ENCODE assay signal across 24 mouse cellular contexts in genomic region chr4:153128162-153128561, GRCm38 (mm10).
DNase-seq lines count a peak whose midpoint lies in the region; ATAC-seq and TF ChIP-seq lines count a peak whose summit lies in the region.
"Had no signal": no experiment of that assay in that cellular context is flagged by ENCODE, and none has a peak within 500 bp of the region (broad histone marks: within the 10 kb centered on the region; RNA-seq: fewer than 3 reads in every experiment).

No protein-coding gene starts in this region.

- no peak for DNase-seq in kidney, postnatal 36 days
- peak; percentile 73 for DNase-seq in kidney, postnatal 0 days (ENCODE audit: low spot score)
- no peak for DNase-seq in kidney, adult 11 months
- DNase-seq in neural tube, embryonic 10.5 days (ENCODE audit: extremely low spot score, low spot score): no peak
- no peak for DNase-seq in testis, postnatal 14 days (ENCODE audit: low spot score)
- DNase-seq: adrenal gland, adult 8-10 months; adrenal gland, postnatal 14 days; adrenal gland, postnatal 36 days; B cell, adult 2 months; cerebellum, adult 11-12 months; cerebellum, adult 2 months; cerebellum, adult 9-10 months; cerebellum, postnatal 25 days had no signal

- H3K9me3 ChIP-seq in kidney, embryonic 14.5 days (ENCODE audit: control insufficient read depth, low read length): peaks cover 9% of the 10 kb centered on the region; the same call in 1 of the 2 replicates
- no peaks in the 10 kb centered on the region for H3K9me3 ChIP-seq in kidney, postnatal 0 days (replicated peaks; ENCODE audit: low read length)
- no peaks in the 10 kb centered on the region for H3K9me3 ChIP-seq in neural tube, embryonic 13.5 days
- H3K9me3 ChIP-seq: embryonic facial prominence, embryonic 12.5 days; forebrain, embryonic 13.5 days had no signal

- H3K27me3 ChIP-seq in kidney, embryonic 14.5 days (ENCODE audit: control insufficient read depth, insufficient read depth, low read length): no peaks in the 10 kb centered on the region
- no peaks in the 10 kb centered on the region for H3K27me3 ChIP-seq in kidney, postnatal 0 days (ENCODE audit: insufficient read depth, low read length)
- no peaks in the 10 kb centered on the region for H3K27me3 ChIP-seq in neural tube, embryonic 13.5 days
- H3K27me3 ChIP-seq in testis, adult 2 months (ENCODE audit: control insufficient read depth, insufficient read depth, low read length): no peaks in the 10 kb centered on the region
- H3K27me3 ChIP-seq: CH12.LX; embryonic facial prominence, embryonic 12.5 days; forebrain, embryonic 13.5 days; Patski had no signal

- H3K9ac ChIP-seq in kidney, embryonic 14.5 days (ENCODE audit: low read depth, low read length): no peak overlapping the region
- H3K9ac ChIP-seq in kidney, postnatal 0 days (ENCODE audit: low read depth, low read length): no peak overlapping the region
- no peak overlapping the region for H3K9ac ChIP-seq in neural tube, embryonic 13.5 days
- H3K9ac ChIP-seq: embryonic facial prominence, embryonic 12.5 days; forebrain, embryonic 13.5 days had no signal

- no peak overlapping the region for H3K4me3 ChIP-seq in kidney, embryonic 14.5 days (ENCODE audit: low read length)
- H3K4me3 ChIP-seq in kidney, postnatal 0 days (replicated peaks; ENCODE audit: low read depth, low read length): no peak overlapping the region
- no peak overlapping the region for H3K4me3 ChIP-seq in neural tube, embryonic 13.5 days
- peak overlapping the region; percentile 83 for H3K4me3 ChIP-seq in testis, adult 2 months (ENCODE audit: control insufficient read depth, low read depth, low read length)
- H3K4me3 ChIP-seq: embryonic facial prominence, embryonic 10.5 days; embryonic facial prominence, embryonic 12.5 days; forebrain, embryonic 13.5 days had no signal

- no peak for TF ChIP-seq CTCF in kidney, postnatal 0 days (IDR thresholded peaks at IDR 0.05; ENCODE audit: low read depth)
- no peak for TF ChIP-seq CTCF in testis, adult 2 months (IDR thresholded peaks at IDR 0.05; ENCODE audit: control insufficient read depth, insufficient read depth, insufficient replicate concordance, low read depth, low read length)

- peak; percentile 60; the same call in 1 of the 2 replicates for ATAC-seq in kidney, embryonic 14.5 days (ENCODE audit: low FRiP score, low TSS enrichment)
- ATAC-seq in kidney, postnatal 0 days (replicated peaks; ENCODE audit: low FRiP score, low read depth): no peak; the same call in 1 of the 2 replicates
- 0 out of 2 replicates have a peak, but pooled peaks have one; percentile 28 for ATAC-seq in neural tube, embryonic 13.5 days (ENCODE audit: low read depth)
- ATAC-seq: activated CD4-positive, CD25-positive, alpha-beta regulatory T cell, adult 4 months; CD4-positive, CD25-positive, alpha-beta regulatory T cell, adult 4 months; forebrain, embryonic 13.5 days; Patski had no signal

- no peak overlapping the region for H3K4me2 ChIP-seq in kidney, embryonic 14.5 days (replicated peaks; ENCODE audit: low read depth, low read length)
- H3K4me2 ChIP-seq in kidney, postnatal 0 days (ENCODE audit: low read length): no peak overlapping the region
- no peak overlapping the region for H3K4me2 ChIP-seq in neural tube, embryonic 13.5 days
- H3K4me2 ChIP-seq: embryonic facial prominence, embryonic 12.5 days; forebrain, embryonic 13.5 days had no signal

- H3K27ac ChIP-seq in kidney, embryonic 14.5 days (ENCODE audit: low read depth, low read length): no peak overlapping the region
- no peak overlapping the region for H3K27ac ChIP-seq in kidney, postnatal 0 days
- H3K27ac ChIP-seq in neural tube, embryonic 13.5 days (replicated peaks): no peak overlapping the region
- no peak overlapping the region for H3K27ac ChIP-seq in testis, adult 2 months (ENCODE audit: control insufficient read depth, insufficient read depth, low read depth, low read length)
- H3K27ac ChIP-seq: embryonic facial prominence, embryonic 10.5 days; embryonic facial prominence, embryonic 12.5 days; forebrain, embryonic 13.5 days had no signal

- TF ChIP-seq POLR2A in testis, adult 2 months (IDR thresholded peaks at IDR 0.05; ENCODE audit: control insufficient read depth, low read depth, low read length): no peak

- WGBS in kidney, embryonic 14.5 days: 45% methylated on average over 12 of the region's 12 CpGs
- WGBS in kidney, postnatal 0 days: 36% methylated on average over 12 of the region's 12 CpGs
- WGBS in neural tube, embryonic 13.5 days: 62% methylated on average over 12 of the region's 12 CpGs

- H3K4me1 ChIP-seq in kidney, embryonic 14.5 days (ENCODE audit: control insufficient read depth, insufficient read depth, low read length): peaks cover 6% of the 10 kb centered on the region; the same call in 1 of the 2 replicates
- H3K4me1 ChIP-seq in kidney, postnatal 0 days (replicated peaks; ENCODE audit: insufficient read depth, low read length): no peaks in the 10 kb centered on the region; the same call in 1 of the 2 replicates
- H3K4me1 ChIP-seq in neural tube, embryonic 13.5 days (replicated peaks): 0 out of 2 replicates have a peak, but pooled peaks cover 6% of the 10 kb centered on the region
- peaks cover 6% of the 10 kb centered on the region for H3K4me1 ChIP-seq in testis, adult 2 months (ENCODE audit: control insufficient read depth, insufficient read depth, low read length)
- H3K4me1 ChIP-seq: embryonic facial prominence, embryonic 10.5 days; embryonic facial prominence, embryonic 12.5 days; forebrain, embryonic 13.5 days had no signal

- no peaks in the 10 kb centered on the region for H3K36me3 ChIP-seq in kidney, embryonic 14.5 days (ENCODE audit: control insufficient read depth, insufficient read depth, low read length)
- no peaks in the 10 kb centered on the region for H3K36me3 ChIP-seq in kidney, postnatal 0 days (ENCODE audit: insufficient read depth, low read length)
- H3K36me3 ChIP-seq in neural tube, embryonic 13.5 days: no peaks in the 10 kb centered on the region
- H3K36me3 ChIP-seq in testis, adult 2 months (ENCODE audit: control insufficient read depth, insufficient read depth, low read length): no peaks in the 10 kb centered on the region
- H3K36me3 ChIP-seq: embryonic facial prominence, embryonic 10.5 days; embryonic facial prominence, embryonic 12.5 days; G1E had no signal
